Mouse (Mus musculus) brown adipose tissue, adult 24 weeks (tissue): ENCODE measurements around the gene Nol4l. TPM values are rescaled to one million over a fixed set of nuclear protein-coding genes. Genes with fewer than 3 reads are reported as not detected.

Source experiments
- H3K27ac ChIP-seq: fragments of 200-500 bp; replicated peaks from 2 replicates; pipeline ENCODE4 v1.5.1; 2012; ENCODE audit warnings: low read depth, mild to moderate bottlenecking, low read length
- H3K4me1 ChIP-seq: fragments of 200-500 bp; 2 replicates; pipeline ENCODE4 v1.6.1; 2012; ENCODE audit warnings: low read length, mixed read lengths; ENCODE audit not compliant: control insufficient read depth, insufficient read depth, insufficient read length
- H3K4me3 ChIP-seq: fragments of 200-500 bp; 2 replicates; pipeline ENCODE4 v1.5.1; 2012; ENCODE audit warnings: low read depth, mild to moderate bottlenecking, low read length, moderate library complexity; ENCODE audit not compliant: insufficient read depth
- polyA plus RNA-seq: library from polyadenylated mRNA; stranded (reverse); fragments of >200 nt; gene quantifications from 2 replicates; pipeline ENCODE4 v1.2.4, GENCODE M21; 2012; ENCODE audit not compliant: missing spikeins, insufficient read depth, insufficient read length

Nol4l gene
- polyA plus RNA-seq, 1 experiment = 7.1 TPM

- no peak overlapping the region for H3K27ac ChIP-seq
- peaks cover 29% of the 10 kb centered on the region for H3K4me1 ChIP-seq
- no peak overlapping the region for H3K4me3 ChIP-seq
Measured at GRCm38 (mm10) chr2:153441228-153441627, 88.5 kb downstream of the Nol4l start.

- no peak overlapping the region for H3K4me3 ChIP-seq
- H3K27ac ChIP-seq = no peak overlapping the region
- H3K4me1 ChIP-seq = peaks cover 33% of the 10 kb centered on the region
Measured at GRCm38 (mm10) chr2:153440755-153441154, 89.0 kb downstream of the Nol4l start.

GRCm38 (mm10) chr2:153437306-153437659, 92.5 kb downstream of the Nol4l start:
- Histone ChIP-seq H3K27ac (0 out of 2 replicates have a peak overlapping the region, but pooled peaks have one; percentile 28), H3K4me1 (peaks cover 43% of the 10 kb centered on the region), H3K4me3 (no peak overlapping the region)

- Histone ChIP-seq H3K4me1 (peaks cover 47% of the 10 kb centered on the region), H3K4me3 (no peak overlapping the region), H3K27ac (0 out of 2 replicates have a peak overlapping the region, but pooled peaks have one; percentile 5)
Measured at GRCm38 (mm10) chr2:153436641-153437305, 93.0 kb downstream of the Nol4l start.

- no peak overlapping the region for H3K27ac ChIP-seq
- H3K4me1 ChIP-seq = peaks cover 43% of the 10 kb centered on the region
- no peak overlapping the region for H3K4me3 ChIP-seq
Measured at GRCm38 (mm10) chr2:153434880-153435831, 94.6 kb downstream of the Nol4l start.

- Histone ChIP-seq H3K27ac (no peak overlapping the region), H3K4me1 (peaks cover 41% of the 10 kb centered on the region), H3K4me3 (no peak overlapping the region)
Measured at GRCm38 (mm10) chr2:153433859-153434258, 95.9 kb downstream of the Nol4l start.

GRCm38 (mm10) chr2:153432492-153432891, 97.3 kb downstream of the Nol4l start:
- no peak overlapping the region for H3K4me3 ChIP-seq
- H3K27ac ChIP-seq = no peak overlapping the region
- H3K4me1 ChIP-seq = peaks cover 35% of the 10 kb centered on the region

GRCm38 (mm10) chr2:153430571-153430970, 99.2 kb downstream of the Nol4l start:
- H3K27ac ChIP-seq = no peak overlapping the region
- peaks cover 18% of the 10 kb centered on the region for H3K4me1 ChIP-seq
- H3K4me3 ChIP-seq = no peak overlapping the region

GRCm38 (mm10) chr2:153428485-153428884, 101.3 kb downstream of the Nol4l start:
- peaks cover 26% of the 10 kb centered on the region for H3K4me1 ChIP-seq
- H3K27ac ChIP-seq = 0 out of 2 replicates have a peak overlapping the region, but pooled peaks have one; percentile 2

GRCm38 (mm10) chr2:153426931-153427330, 102.8 kb downstream of the Nol4l start:
- Histone ChIP-seq H3K4me1 (peaks cover 13% of the 10 kb centered on the region), H3K4me3 (no peak overlapping the region), H3K27ac (no peak overlapping the region)

More at GRCm38 (mm10) chr2:153428485-153428884, 101.3 kb downstream of the Nol4l start:
- no peak overlapping the region for H3K4me3 ChIP-seq

GRCm38 (mm10) chr2:153425998-153426670, 103.6 kb downstream of the Nol4l start:
- Histone ChIP-seq H3K4me1 (peaks cover 12% of the 10 kb centered on the region), H3K27ac (no peak overlapping the region), H3K4me3 (no peak overlapping the region)

- no peak overlapping the region for H3K27ac ChIP-seq
- peaks cover 12% of the 10 kb centered on the region for H3K4me1 ChIP-seq
- no peak overlapping the region for H3K4me3 ChIP-seq
Measured at GRCm38 (mm10) chr2:153425124-153425844, 104.5 kb downstream of the Nol4l start.

GRCm38 (mm10) chr2:153424557-153424956, 105.2 kb downstream of the Nol4l start:
- Histone ChIP-seq H3K4me3 (no peak overlapping the region), H3K4me1 (peaks cover 12% of the 10 kb centered on the region), H3K27ac (no peak overlapping the region)

GRCm38 (mm10) chr2:153423113-153423512, 106.7 kb downstream of the Nol4l start:
- no peak overlapping the region for H3K27ac ChIP-seq

More at GRCm38 (mm10) chr2:153423113-153423512, 106.7 kb downstream of the Nol4l start:
- H3K4me3 ChIP-seq = no peak overlapping the region
- H3K4me1 ChIP-seq = peaks cover 12% of the 10 kb centered on the region
